Mouse (Mus musculus): ENCODE measurements around the gene Lnpep. TPM values are rescaled to one million over a fixed set of nuclear protein-coding genes. Genes with fewer than 3 reads are reported as not detected.

Lnpep gene
- total and polyA plus RNA-seq, 3 experiments = 33.6 to 40.8 (median 34.6) TPM

DNA sequence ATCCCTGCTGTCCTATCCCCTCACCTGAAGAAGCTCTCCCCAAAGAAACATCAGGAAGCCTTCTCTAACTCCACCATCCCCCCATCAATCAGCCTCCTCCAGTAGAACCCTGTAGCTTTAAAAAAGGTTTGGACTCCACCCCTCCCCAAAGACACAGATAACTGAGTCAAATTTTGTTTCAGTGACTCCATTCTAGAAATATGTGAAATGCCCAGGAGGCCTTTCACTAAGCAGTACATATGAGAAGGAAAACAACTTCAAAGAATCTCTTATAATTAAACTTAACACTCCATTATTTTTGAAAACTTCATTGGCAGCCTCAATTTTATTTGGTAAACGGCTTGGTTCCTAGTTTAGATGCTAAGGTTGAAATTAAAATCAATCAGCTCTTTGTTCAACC, 6.4 kb downstream of the Lnpep start (continued):
- TF ChIP-seq POLR2AphosphoS2 (IDR thresholded peaks at IDR 0.05; ENCODE audit: low read depth, low read length) = no peak

DNA sequence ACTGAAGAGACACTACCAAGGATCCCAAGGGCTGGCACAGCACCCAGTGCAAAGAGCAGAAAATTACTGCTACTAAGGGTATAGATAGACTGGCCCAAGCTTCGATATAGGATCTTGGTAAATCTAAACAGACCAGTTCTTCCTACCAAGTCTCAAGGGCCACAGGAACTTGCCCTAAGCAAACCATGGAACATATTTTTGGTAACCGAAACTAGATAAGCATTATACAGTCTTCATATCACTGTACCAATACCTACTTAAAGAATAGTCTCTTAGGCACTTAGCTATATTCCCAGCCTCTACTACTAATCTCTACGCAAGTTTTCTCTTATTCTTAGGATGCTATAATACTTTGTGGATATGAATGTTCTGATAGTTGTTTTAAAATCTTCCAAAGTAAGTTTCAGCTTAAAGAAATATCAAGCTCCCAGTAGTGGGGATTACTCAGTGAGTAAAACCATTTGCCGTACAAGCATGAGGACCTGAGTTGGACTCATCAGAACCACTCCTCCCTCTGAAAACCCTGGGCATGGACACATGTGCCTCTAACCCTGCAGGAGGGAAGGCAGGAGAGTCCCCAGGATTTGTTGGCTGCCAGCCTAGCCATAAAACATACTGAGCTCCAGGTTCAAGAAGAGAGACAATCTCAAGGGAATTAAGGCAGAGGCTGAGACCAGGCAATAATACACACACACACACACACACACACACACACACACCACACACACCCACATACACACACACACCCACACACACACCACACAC, 7.2 kb downstream of the Lnpep start:
- no peak for DNase-seq (ENCODE audit: extremely low read depth)
- peaks cover 64% of the 10 kb centered on the region for H3K79me2 ChIP-seq (replicated peaks; ENCODE audit: control insufficient read depth, extremely low read depth, insufficient read depth, poor library complexity, severe bottlenecking)
- peaks cover 3 to 10% of the 10 kb centered on the region in 2 experiments for H3K36me3 ChIP-seq (replicated peaks in 1 of 2; ENCODE audit: control insufficient read depth in 1 of 2, insufficient read depth in 1 of 2, low read length in 1 of 2)
- H3K4me3 ChIP-seq (replicated peaks in 1 of 3; ENCODE audit: low read depth in 2 of 3, low read length in 2 of 3, poor library complexity in 1 of 3) = peak overlapping the region; percentile 19 to 39 (median 27)
- peak overlapping the region; percentile 92 for H3K27ac ChIP-seq (ENCODE audit: insufficient read depth, low read depth)
- no peaks in the 10 kb centered on the region for H3K27me3 ChIP-seq (replicated peaks)
- peak; percentile 74; the same call in 1 of the 2 replicates for TF ChIP-seq IRF4 (IDR thresholded peaks at IDR 0.05; ENCODE audit: low read depth, low read length)
- TF ChIP-seq SIN3A (IDR thresholded peaks at IDR 0.05; ENCODE audit: low read length) = 0 out of 2 replicates have a peak, but pooled peaks have one; percentile 48
- no peak for TF ChIP-seq MXI1 (IDR thresholded peaks at IDR 0.05; ENCODE audit: low read depth, low read length)
- no peak; the same call in 1 of the 2 replicates for TF ChIP-seq ETS1 (conservative IDR thresholded peaks at IDR 0.05; ENCODE audit: low read depth, low read length)
- TF ChIP-seq MAX (IDR thresholded peaks at IDR 0.05; ENCODE audit: low read length) = 0 out of 2 replicates have a peak, but pooled peaks have one; percentile 24
- peak; percentile 87 for TF ChIP-seq MEF2A (IDR thresholded peaks at IDR 0.05; ENCODE audit: borderline replicate concordance, low read depth, low read length)
- peak; percentile 72 for TF ChIP-seq EP300 (IDR thresholded peaks at IDR 0.05; ENCODE audit: low read length)
- TF ChIP-seq JUN (IDR thresholded peaks at IDR 0.05; ENCODE audit: insufficient read depth, low read depth, low read length) = peak; percentile 1; the same call in 1 of the 2 replicates
- peak overlapping the region; percentile 94 for H3K4me2 ChIP-seq (ENCODE audit: insufficient read depth, low read depth, poor library complexity, severe bottlenecking)
- in situ Hi-C loops (cut with MboI; ENCODE audit: low pct_ligation_motif_present, low pct_unique_long_range_greater_than_20kb, low sequenced_read_pairs) = no loop called here
- peak overlapping the region; percentile 76 for H3K9ac ChIP-seq (ENCODE audit: insufficient read depth, low read depth)
- dilution Hi-C loops (cut with MboI; ENCODE audit: extremely low pct_ligation_motif_present, extremely low pct_unique_long_range_greater_than_20kb, low sequenced_read_pairs) = no loop called here
- H3K9me3 ChIP-seq (replicated peaks; ENCODE audit: low read length) = no peaks in the 10 kb centered on the region
- H3K4me1 ChIP-seq (ENCODE audit: control insufficient read depth in 1 of 2, insufficient read depth in 2 of 2) = peaks cover 11 to 41% of the 10 kb centered on the region in 2 experiments

DNA sequence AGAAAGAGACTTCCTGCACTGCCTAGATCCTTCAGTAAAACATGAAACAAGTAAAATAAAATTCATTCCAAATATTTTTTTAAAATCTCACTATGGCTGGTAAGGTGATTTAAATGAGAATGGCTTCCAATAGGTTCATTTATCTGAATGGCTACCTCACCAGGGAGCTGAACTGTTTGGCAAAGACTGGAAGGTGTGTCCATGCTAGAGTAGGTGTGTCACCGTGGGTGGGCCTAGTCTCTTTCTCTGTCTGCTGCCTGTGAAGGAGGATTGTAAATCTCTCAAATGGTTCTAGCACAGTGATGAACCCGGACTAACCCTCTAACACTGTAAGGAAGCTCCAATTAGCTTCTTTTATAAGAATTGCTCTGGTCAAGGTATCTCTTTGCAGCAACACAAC, 12.5 kb downstream of the Lnpep start:
- Histone ChIP-seq H3K36me3 (replicated peaks in 1 of 2; ENCODE audit: control insufficient read depth in 1 of 2, insufficient read depth in 1 of 2, low read length in 1 of 2) (peaks cover 3 to 17% of the 10 kb centered on the region in 2 experiments), H3K27ac (ENCODE audit: insufficient read depth, low read depth) (no peak overlapping the region), H3K4me2 (ENCODE audit: insufficient read depth, low read depth, poor library complexity, severe bottlenecking) (no peak overlapping the region), H3K4me1 (ENCODE audit: control insufficient read depth in 1 of 2, insufficient read depth in 2 of 2) (peaks cover 17 to 61% of the 10 kb centered on the region in 2 experiments), H3K4me3 (replicated peaks in 1 of 3; ENCODE audit: low read depth in 2 of 3, low read length in 2 of 3, poor library complexity in 1 of 3) (no peak overlapping the region), H3K9me3 (replicated peaks; ENCODE audit: low read length) (no peaks in the 10 kb centered on the region), H3K27me3 (replicated peaks) (no peaks in the 10 kb centered on the region), H3K79me2 (replicated peaks; ENCODE audit: control insufficient read depth, extremely low read depth, insufficient read depth, poor library complexity, severe bottlenecking) (peaks cover 71% of the 10 kb centered on the region), H3K9ac (ENCODE audit: insufficient read depth, low read depth) (no peak overlapping the region)
- in situ Hi-C loops (cut with MboI; ENCODE audit: low pct_ligation_motif_present, low pct_unique_long_range_greater_than_20kb, low sequenced_read_pairs) = no loop called here
- no peak for DNase-seq (ENCODE audit: extremely low read depth)
- dilution Hi-C loops (cut with MboI; ENCODE audit: extremely low pct_ligation_motif_present, extremely low pct_unique_long_range_greater_than_20kb, low sequenced_read_pairs) = no loop called here
- TF ChIP-seq NELFE (IDR thresholded peaks at IDR 0.05; ENCODE audit: low read depth, low read length) (no peak), PAX5 (IDR thresholded peaks at IDR 0.05; ENCODE audit: low read length) (no peak), TBP (conservative IDR thresholded peaks at IDR 0.05; ENCODE audit: low read depth, low read length) (no peak), JUN (IDR thresholded peaks at IDR 0.05; ENCODE audit: insufficient read depth, low read depth, low read length) (no peak), USF2 (conservative IDR thresholded peaks at IDR 0.05; ENCODE audit: low read depth, low read length) (no peak), SMC3 (IDR thresholded peaks at IDR 0.05; ENCODE audit: low read depth, low read length) (no peak), RAD21 (IDR thresholded peaks at IDR 0.05; ENCODE audit: low read depth, low read length) (no peak), ETS1 (conservative IDR thresholded peaks at IDR 0.05; ENCODE audit: low read depth, low read length) (no peak), IRF4 (IDR thresholded peaks at IDR 0.05; ENCODE audit: low read depth, low read length) (no peak), HCFC1 (IDR thresholded peaks at IDR 0.05; ENCODE audit: low read depth, low read length) (no peak), MXI1 (IDR thresholded peaks at IDR 0.05; ENCODE audit: low read depth, low read length) (no peak)
